Mouse (Mus musculus) retina, postnatal 1 day (tissue): ENCODE results near the gene Syngr1.
A peak's percentile ranks its signal among the peaks of the same experiment; 100 is the strongest.

ENCODE experiments used
- DNase-seq: peaks from one replicate; pipeline ENCODE4 v3.0.0-alpha.2; 2012

The Syngr1 gene

DNA sequence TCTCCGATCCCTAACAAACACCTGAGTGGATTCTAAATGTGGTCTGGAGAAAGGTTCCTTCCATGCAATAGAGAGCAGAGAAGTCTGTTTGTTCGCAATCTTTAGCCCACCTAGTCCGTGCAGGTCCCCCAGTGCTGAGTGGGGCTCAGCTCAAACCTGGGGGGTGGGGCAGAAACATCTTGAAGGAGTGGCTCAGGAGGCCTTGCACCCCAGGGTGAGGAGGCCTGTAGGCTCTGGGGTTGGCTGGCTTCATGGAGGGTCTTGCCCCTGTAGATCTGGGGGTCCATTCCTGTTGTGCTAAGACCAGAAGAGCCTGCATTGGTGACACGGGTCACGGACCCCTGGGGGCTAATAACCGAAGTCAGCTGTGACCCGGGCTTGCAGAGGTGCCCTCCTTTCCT lies 907 bp downstream of the Syngr1 start:
- no peak for DNase-seq

DNA sequence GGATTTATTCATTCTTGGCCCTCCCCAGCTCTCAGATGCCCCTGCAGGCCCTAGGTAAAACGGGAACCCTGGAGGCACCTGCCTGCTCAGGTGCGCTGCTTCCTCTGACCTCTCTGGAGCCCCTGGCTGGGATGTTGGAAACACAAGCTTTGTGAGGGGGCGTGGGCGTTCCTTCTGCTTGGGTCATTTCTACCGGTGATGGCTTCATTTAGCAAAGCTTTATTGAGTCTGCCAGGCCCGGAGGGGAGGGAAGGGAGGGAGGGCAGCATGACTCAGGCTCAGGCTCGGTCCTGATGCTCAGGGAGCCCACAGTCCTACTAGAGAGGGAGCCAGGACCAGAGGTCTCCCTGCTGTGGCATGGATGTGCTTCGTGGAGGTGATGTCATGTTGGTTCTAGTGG lies 1.5 kb downstream of the Syngr1 start:
- DNase-seq = no peak

- no peak for DNase-seq
Measured at GRCm38 (mm10) chr15:80094201-80094600, 3.1 kb downstream of the Syngr1 start.

GRCm38 (mm10) chr15:80095596-80095995 lies 4.5 kb downstream of the Syngr1 start:
- no peak for DNase-seq

DNA sequence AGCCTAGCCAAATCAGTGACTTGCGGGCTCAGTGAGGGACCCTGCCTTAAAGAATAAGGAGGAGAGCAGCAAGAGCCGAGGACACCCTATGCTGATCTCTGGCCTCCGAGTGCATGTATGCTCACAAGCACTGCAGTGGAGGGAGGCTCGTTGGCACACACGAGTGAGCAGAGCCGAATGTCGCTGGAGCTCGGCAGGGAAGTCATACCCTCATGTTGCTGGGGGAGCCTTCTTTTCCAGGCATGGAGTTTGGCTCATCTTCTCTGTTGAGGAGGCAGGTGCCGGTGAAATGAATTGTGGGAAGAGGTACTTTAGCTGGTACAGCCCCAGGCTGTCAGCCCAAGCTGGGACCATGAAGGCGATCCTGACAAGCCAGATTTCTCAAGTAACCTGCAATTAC lies 5.3 kb downstream of the Syngr1 start:
- DNase-seq = no peak

DNA sequence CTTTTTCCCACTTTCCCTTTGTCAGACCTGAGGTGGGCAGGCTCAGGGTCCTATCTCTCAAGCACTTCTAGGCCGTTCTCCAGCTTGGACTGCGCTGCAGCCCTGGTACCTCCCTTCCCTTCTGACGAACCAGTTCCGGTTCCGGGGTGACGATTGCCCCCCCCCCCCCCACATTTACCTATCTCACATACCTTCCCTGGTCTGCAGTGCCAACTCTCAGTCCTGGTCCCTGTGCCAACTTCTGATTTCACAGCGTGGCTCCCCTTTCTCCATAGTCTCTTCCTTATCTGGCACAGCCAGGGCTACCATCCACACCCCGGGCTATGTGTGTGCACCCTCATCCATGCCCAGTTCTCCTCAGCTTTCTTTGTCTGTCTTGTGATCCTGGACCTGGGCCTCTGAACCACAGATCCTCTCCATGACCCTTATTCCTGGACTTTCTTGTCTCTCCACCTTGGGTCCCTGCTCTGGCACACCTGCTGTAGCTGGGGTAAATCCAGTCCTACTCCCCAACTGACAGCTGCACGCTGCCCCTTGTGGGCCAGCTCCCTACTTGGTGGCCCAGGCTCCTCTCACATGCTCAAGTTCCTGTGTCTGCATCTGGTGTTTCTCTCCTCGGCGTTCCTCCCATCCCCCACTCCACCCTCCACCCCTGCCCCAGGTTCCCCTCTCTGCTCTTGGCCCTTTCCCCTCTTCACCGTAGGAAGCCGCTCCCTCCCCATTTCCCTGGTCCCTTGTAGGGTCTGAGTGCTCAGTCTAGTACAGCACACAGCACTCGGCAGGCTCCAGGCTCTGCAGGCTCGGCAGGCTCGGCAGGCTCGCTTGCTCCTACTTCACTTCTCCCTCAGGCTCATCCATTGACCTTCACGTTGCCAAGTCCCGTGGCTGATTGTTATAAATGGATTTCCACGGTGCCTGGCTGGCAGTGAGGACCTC lies 6.1 kb downstream of the Syngr1 start:
- DNase-seq = peak; percentile 62

DNA sequence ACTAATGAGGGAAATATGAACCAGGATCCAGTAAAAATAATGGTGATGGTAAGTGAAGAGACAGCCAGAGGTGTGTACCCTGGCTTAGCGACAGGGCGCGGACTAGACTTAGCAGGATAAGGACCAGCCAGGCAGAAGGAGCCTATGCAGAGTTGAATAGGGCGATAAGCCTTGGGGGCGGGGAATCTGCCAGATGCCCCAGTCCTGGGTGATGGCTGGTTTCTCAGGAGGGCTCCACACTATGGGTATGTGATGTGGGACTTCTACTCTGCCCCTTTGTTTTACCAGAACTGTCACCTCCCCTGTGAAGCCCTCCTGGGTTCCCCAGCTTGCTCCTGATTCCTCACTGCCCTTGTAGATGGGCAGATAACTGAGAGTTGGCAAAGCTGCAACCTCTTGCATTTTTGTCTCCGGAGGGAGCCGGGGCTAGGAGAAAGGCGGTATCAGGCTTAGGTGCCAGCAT lies 6.9 kb downstream of the Syngr1 start:
- peak; percentile 55 for DNase-seq

DNA sequence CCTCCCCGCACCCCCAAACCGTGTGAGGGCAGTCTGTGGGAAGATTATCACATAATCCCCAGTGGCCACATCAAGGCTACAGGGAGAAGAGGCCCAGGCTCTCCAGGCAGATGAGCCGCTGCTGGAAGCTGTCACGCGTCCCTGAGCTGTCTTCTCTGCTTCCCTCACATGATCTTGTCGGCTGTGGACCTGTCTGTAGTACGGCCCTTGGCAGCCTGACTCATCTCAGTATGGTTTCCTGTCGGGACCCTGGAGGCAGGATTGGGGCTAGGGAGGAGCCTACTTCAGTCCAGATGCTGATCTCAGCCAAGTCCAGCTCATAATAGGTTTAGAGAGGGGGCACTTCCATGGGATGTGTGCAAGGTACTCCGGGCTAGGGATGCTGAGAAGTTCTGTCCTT lies 7.7 kb downstream of the Syngr1 start:
- peak; percentile 66 for DNase-seq

- no peak for DNase-seq
Measured at GRCm38 (mm10) chr15:80099477-80099876, 8.3 kb downstream of the Syngr1 start.

DNA sequence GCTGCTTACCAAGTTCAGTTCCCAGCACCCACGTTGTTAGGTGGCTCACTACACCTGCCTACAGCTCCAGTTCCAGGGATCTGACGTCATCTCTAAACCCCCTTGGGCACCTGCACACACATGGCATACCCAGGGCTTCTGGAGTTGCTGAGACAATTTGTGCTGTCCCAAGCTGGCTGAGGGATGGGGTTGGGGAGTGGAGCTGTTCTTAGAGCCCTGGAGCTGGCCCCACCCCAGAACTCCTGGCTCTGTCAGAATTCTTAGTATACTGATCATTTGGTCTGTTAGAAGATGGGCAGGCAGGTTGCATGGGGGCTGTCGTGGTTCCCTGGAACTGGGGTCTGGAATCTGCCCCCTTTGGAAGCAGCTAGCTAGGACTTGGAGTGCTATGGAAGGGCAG lies 9.1 kb downstream of the Syngr1 start:
- DNase-seq = no peak

DNA sequence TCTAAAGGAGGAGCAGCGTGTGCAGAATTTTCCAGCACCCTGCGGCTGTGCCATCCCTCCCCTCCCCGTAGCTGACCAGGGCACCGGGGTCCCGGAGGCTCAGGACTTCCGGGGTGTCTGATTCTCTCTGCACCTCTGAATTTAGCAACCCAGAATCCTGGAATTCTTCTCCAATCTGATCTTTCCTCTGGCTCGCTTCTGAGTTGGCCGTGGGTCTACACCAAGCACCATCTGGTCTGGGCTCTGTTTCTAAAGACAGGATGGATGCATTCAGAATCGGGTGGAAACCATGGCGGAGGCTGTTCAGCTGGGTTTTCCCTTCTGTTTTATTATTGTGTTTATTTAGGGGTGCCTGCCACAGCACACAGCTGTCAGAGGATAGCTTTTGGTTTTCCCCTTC lies 9.7 kb downstream of the Syngr1 start:
- DNase-seq = no peak

DNA sequence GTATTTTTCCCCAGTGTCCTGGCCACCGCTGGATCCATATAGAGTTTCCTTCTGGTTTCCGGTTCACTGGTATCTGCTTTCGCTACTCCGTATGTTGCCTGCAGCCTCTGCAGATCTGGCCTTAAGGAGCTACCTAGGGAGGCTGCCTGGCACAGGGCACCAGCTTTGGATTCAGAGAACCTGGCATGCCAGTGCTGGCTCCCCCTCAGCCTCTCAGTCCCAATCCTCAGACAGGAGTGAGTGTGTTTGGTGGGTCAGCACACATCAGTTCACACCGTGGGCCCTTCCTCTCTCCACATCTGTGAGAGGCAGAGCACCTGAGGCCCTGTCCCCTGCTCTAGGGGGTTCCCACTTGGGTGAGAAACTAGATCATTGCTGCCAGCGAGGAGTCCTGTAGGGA lies 10.4 kb downstream of the Syngr1 start:
- DNase-seq = no peak

DNA sequence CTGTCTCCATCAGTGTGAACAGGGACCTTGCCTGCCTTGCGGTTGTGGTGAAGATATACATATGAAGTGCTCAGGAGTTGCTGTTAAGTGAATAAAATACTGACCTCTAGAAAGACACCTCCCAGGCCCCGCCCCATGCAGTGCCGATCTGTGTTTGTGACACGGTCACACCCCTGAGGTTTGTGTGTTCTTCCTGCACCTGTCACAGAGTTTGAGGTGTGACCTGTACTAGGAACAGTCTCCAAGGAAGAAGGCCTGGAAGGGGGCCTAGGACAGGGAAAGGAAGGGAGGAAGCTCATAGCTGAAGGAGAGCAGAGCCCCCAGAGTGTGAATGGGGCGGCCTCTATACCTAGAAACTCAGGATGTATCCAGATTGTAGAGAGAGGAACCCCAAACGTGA lies 11.4 kb downstream of the Syngr1 start:
- no peak for DNase-seq

GRCm38 (mm10) chr15:80105490-80106410 lies 14.6 kb downstream of the Syngr1 start:
- DNase-seq = peak; percentile 55

DNA sequence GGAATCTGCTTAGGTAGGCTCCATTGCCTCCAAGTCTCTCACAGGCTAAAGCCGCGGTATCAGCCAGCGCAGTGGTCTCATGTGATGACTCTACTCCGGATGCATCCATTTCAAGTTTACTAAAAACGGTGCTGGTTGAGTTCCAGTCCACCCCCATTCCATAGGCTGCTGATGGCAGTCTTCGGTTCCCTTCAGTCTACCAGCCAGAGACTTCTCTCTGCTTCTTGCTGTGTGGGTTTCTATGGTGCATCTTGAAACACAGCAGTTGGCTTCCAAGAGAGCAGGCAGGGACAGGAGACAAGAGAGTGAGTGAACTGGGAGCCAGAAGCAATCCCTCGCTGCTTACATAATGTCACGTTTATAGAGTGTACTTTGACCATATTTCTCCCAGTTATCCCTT lies 16.0 kb downstream of the Syngr1 start:
- no peak for DNase-seq

GRCm38 (mm10) chr15:80107575-80107974 lies 16.4 kb downstream of the Syngr1 start:
- DNase-seq = no peak

GRCm38 (mm10) chr15:80111436-80111835 lies 20.3 kb downstream of the Syngr1 start:
- no peak for DNase-seq

GRCm38 (mm10) chr15:80112499-80112898 lies 21.4 kb downstream of the Syngr1 start:
- DNase-seq = peak; percentile 22

- DNase-seq = no peak
Measured at GRCm38 (mm10) chr15:80114414-80114813, 23.3 kb downstream of the Syngr1 start.

- DNase-seq = no peak
Measured at GRCm38 (mm10) chr15:80115256-80115655, 24.1 kb downstream of the Syngr1 start.

DNA sequence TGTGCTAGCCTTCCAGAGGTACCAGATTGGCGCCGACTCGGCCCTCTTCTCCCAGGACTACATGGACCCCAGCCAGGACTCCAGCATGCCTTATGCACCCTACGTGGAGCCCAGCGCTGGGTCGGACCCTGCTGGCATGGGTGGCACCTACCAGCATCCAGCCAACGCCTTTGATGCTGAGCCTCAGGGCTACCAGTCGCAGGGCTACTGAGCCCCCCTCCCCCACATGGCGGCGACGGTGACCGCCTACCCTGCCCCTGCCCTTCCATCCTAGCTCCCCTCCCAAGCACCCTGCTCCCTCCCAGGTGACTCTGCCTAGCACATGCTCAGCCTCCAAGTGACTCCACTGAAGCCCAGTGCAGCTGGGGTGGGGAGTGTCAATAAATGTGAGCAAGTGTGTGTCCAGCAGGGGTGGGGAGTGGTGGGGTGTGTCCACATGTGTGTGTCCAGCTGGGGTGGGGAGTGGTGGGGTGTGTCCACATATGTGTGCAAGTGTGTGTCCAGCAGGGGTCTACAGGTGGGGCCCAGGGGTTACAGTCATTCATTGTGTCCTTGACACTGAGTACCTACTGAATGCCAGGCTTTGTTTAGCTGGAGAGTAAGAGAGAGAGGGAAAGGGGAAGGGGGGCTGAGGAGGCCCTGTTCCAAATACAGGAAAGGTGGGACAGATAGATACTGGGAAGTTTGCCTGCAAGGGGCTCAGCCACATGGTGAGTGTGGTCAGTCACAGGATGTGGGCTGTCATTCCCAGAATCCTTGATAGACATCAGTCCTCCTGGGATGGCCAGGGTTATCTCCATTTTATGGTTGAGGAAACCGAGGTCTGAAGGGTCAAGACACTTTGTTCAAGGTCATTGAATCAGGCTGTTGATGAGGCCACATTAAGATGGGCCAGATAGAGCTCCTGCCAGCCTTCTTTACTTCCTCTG lies 25.0 kb downstream of the Syngr1 start:
- DNase-seq = no peak

DNA sequence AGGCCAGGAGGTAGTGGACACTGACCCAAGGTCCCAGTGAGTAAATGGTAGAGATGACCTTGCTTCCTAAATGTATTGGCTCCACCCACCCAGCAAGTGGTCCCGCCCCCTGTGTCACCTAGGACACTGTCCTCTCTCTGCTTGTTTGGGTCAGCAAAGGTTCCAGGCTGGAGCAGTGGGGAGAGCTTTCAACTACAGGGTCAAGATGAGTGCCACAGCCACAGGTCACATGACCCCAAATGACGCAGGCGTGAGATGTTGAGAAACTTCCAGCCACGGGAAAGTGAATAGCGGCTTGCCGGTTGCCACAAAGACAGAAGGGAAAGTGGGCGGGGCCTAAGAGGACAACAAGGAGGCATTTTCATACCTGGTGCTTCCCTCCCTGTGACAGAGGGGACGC lies 26.0 kb downstream of the Syngr1 start:
- DNase-seq = no peak

- DNase-seq = no peak
Measured at GRCm38 (mm10) chr15:80119076-80119475, 27.9 kb downstream of the Syngr1 start.
